Mouse (Mus musculus): ENCODE results near the gene Rbm20. TPM values are rescaled to one million over a fixed set of nuclear protein-coding genes. Genes with fewer than 3 reads are reported as not detected.

Gene Rbm20
- total and polyA plus RNA-seq, 3 experiments, result 37.3 to 58.6 TPM; not detected in 1

- H3K27me3 ChIP-seq (ENCODE audit: control insufficient read depth in 1 of 2, insufficient read depth in 2 of 2, low read length in 2 of 2), result no peaks in the 10 kb centered on the region
- no peak overlapping the region for H3K27ac ChIP-seq (ENCODE audit: control insufficient read depth, low read depth, low read length)
- no peak for DNase-seq (ENCODE audit: low read depth, low spot score)
- H3K4me3 ChIP-seq (ENCODE audit: control insufficient read depth in 1 of 2, insufficient read depth in 1 of 2, low read depth in 2 of 2, low read length in 2 of 2), result no peak overlapping the region
- TF ChIP-seq ETS1 (IDR thresholded peaks at IDR 0.05; ENCODE audit: low read depth, low read length), result no peak
- no peak for TF ChIP-seq GABPA (IDR thresholded peaks at IDR 0.05; ENCODE audit: low read depth, low read length)
- no peak for TF ChIP-seq MYC (IDR thresholded peaks at IDR 0.05; ENCODE audit: low read depth, low read length)
- no peak for TF ChIP-seq MXI1 (IDR thresholded peaks at IDR 0.05; ENCODE audit: low read depth, low read length)
- no peak for TF ChIP-seq BHLHE40 (IDR thresholded peaks at IDR 0.05; ENCODE audit: borderline replicate concordance, low read depth, low read length)
- TF ChIP-seq USF2 (IDR thresholded peaks at IDR 0.05; ENCODE audit: borderline replicate concordance in 1 of 2, insufficient read depth in 1 of 2, low read depth in 1 of 2, low read length in 2 of 2), result no peak
- no peak for TF ChIP-seq MEF2A (IDR thresholded peaks at IDR 0.05; ENCODE audit: extremely low read depth, insufficient replicate concordance, low read depth, low read length, poor library complexity, severe bottlenecking)
- no peak for TF ChIP-seq ZNF384 (IDR thresholded peaks at IDR 0.05; ENCODE audit: low read depth, low read length)
- TF ChIP-seq MAFK (IDR thresholded peaks at IDR 0.05; ENCODE audit: borderline replicate concordance, low read depth, low read length), result no peak
- TF ChIP-seq POLR2AphosphoS2 (IDR thresholded peaks at IDR 0.05; ENCODE audit: low read length), result no peak
- TF ChIP-seq TAL1 (IDR thresholded peaks at IDR 0.05; ENCODE audit: low read length), result no peak
- TF ChIP-seq TCF12 (IDR thresholded peaks at IDR 0.05; ENCODE audit: low read depth, low read length), result no peak
- TF ChIP-seq RCOR1 (IDR thresholded peaks at IDR 0.05; ENCODE audit: low read depth, low read length), result no peak
- no peak for TF ChIP-seq NELFE (IDR thresholded peaks at IDR 0.05; ENCODE audit: low read depth, low read length)
- no peak for TF ChIP-seq ZC3H11A (IDR thresholded peaks at IDR 0.05; ENCODE audit: low read depth, low read length)
- no peak for TF ChIP-seq HCFC1 (IDR thresholded peaks at IDR 0.05; ENCODE audit: low read depth, low read length)
- TF ChIP-seq ZKSCAN1 (IDR thresholded peaks at IDR 0.05; ENCODE audit: low read depth, low read length), result no peak
- no peak for TF ChIP-seq RAD21 (IDR thresholded peaks at IDR 0.05; ENCODE audit: low read depth, low read length)
- no peak for TF ChIP-seq CTCF (IDR thresholded peaks at IDR 0.05 in 2 of 3, conservative IDR thresholded peaks at IDR 0.05 in 1 of 3; ENCODE audit: control insufficient read depth in 1 of 3, insufficient read depth in 1 of 3, low read depth in 2 of 3, low read length in 3 of 3, poor library complexity in 1 of 3, severe bottlenecking in 1 of 3)
- H3K9me3 ChIP-seq (replicated peaks; ENCODE audit: insufficient read depth, low read length), result no peaks in the 10 kb centered on the region
- H3K36me3 ChIP-seq (ENCODE audit: control insufficient read depth in 1 of 2, insufficient read depth in 2 of 2, low read length in 2 of 2), result peaks cover 0 to 12% of the 10 kb centered on the region in 2 experiments; a peak in 2 of 4 replicates
- no peak overlapping the region for H3K9ac ChIP-seq (ENCODE audit: control insufficient read depth, low read depth, low read length, poor library complexity, severe bottlenecking)
- H3K79me2 ChIP-seq (ENCODE audit: control insufficient read depth, insufficient read depth, low read length, poor library complexity), result no peaks in the 10 kb centered on the region
- peaks cover 4 to 15% of the 10 kb centered on the region in 2 experiments for H3K4me1 ChIP-seq (ENCODE audit: control insufficient read depth in 1 of 2, insufficient read depth in 2 of 2, low read length in 2 of 2)
Observed at GRCm38 (mm10) chr19:53871502-53871901, 194.4 kb downstream of the Rbm20 start.

DNA sequence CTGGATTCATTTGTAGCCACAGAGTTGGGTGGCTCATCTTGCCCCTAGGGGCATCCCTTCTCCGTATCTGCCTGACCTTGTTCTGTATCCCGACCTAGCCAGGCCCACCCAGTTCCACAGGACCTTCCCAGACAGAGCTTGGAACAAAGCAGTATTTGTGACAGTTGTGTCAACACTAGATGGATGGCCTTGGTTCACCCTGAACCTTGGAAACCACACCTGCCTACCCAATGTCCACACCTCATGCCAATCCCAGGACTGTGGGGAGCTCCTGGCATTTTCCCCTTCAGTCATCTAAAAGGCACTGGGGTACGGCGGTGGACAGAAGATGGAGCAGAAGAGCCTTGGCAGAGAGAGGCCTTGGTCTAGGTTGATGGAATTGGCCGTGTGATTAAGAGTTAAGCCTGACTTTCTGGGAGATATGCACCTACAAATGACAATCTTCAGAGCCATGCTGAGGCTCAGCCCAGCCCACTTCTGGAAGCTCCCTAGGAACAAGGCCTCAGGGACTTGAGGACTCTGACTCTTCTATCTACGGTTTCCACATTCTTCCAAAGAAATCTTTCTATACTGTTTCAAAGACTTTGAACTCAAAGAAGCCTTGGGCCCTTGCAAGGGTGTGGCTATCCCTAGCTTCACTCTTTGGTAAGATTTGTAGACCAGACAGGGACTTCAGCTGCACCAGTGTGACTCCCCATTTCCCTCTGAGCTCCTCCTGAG is 196.0 kb downstream of the Rbm20 start:
- H3K27ac ChIP-seq (ENCODE audit: control insufficient read depth, low read depth, low read length), result no peak overlapping the region
- H3K9me3 ChIP-seq (replicated peaks; ENCODE audit: insufficient read depth, low read length), result no peaks in the 10 kb centered on the region
- no peaks in the 10 kb centered on the region for H3K79me2 ChIP-seq (ENCODE audit: control insufficient read depth, insufficient read depth, low read length, poor library complexity)
- TF ChIP-seq POLR2AphosphoS5 (IDR thresholded peaks at IDR 0.05; ENCODE audit: borderline replicate concordance, low read depth, low read length) (no peak), TBP (IDR thresholded peaks at IDR 0.05; ENCODE audit: low read depth, low read length) (no peak), UBTF (IDR thresholded peaks at IDR 0.05; ENCODE audit: borderline replicate concordance, insufficient read depth, low read depth, low read length) (no peak), RCOR1 (IDR thresholded peaks at IDR 0.05; ENCODE audit: low read depth, low read length) (no peak), ETS1 (IDR thresholded peaks at IDR 0.05; ENCODE audit: low read depth, low read length) (no peak), MYC (IDR thresholded peaks at IDR 0.05; ENCODE audit: low read depth, low read length) (no peak), ZNF384 (IDR thresholded peaks at IDR 0.05; ENCODE audit: low read depth, low read length) (no peak), ZMIZ1 (IDR thresholded peaks at IDR 0.05; ENCODE audit: low read depth, low read length) (no peak), GATA1 (IDR thresholded peaks at IDR 0.05; ENCODE audit: low read depth, low read length) (no peak), SIN3A (IDR thresholded peaks at IDR 0.05; ENCODE audit: low read length) (no peak), JUND (IDR thresholded peaks at IDR 0.05; ENCODE audit: low read depth, low read length) (no peak), POLR2A (IDR thresholded peaks at IDR 0.05; ENCODE audit: control insufficient read depth in 1 of 2, insufficient read depth in 1 of 2, low read depth in 1 of 2, low read length in 2 of 2, poor library complexity in 1 of 2) (no peak)
- H3K36me3 ChIP-seq (ENCODE audit: control insufficient read depth in 1 of 2, insufficient read depth in 2 of 2, low read length in 2 of 2), result peaks cover 0 to 12% of the 10 kb centered on the region in 2 experiments; a peak in 2 of 4 replicates
- no peaks in the 10 kb centered on the region for H3K27me3 ChIP-seq (ENCODE audit: control insufficient read depth in 1 of 2, insufficient read depth in 2 of 2, low read length in 2 of 2)
- peaks cover 9 to 15% of the 10 kb centered on the region in 2 experiments for H3K4me1 ChIP-seq (ENCODE audit: control insufficient read depth in 1 of 2, insufficient read depth in 2 of 2, low read length in 2 of 2)
- no peak for DNase-seq (ENCODE audit: low read depth, low spot score)
- no peak overlapping the region for H3K4me3 ChIP-seq (ENCODE audit: control insufficient read depth in 1 of 2, insufficient read depth in 1 of 2, low read depth in 2 of 2, low read length in 2 of 2)
- H3K9ac ChIP-seq (ENCODE audit: control insufficient read depth, low read depth, low read length, poor library complexity, severe bottlenecking), result no peak overlapping the region

Measured in MEL (cell line).